Mouse (Mus musculus): ENCODE measurements at regions not wholly inside any gene's neighbourhood (a gene's known extent, or its start where the extent isn't known, plus 50 kb on each side); places are given as distances from the start of the nearest gene placed in this dataset.

DNA sequence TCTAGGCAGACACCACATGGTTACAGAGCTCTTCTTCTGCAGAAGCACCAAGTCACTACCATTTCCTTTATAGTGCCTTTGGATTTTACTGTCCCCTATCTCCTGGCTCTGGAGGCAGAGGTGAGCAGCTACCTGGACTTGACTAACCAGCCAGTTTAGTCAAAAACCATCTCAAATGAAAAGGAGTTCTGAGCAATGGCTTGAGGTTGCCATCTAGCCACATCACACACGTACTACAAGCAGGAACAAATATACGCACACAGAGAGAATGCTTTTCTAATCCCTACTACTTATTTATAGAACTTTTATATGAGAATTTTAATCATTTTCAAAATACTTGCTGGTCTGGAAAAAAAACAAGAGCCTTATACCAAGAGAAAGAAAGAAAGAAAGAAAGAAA, 243.5 kb downstream of the Nsun3 start:
- no peak for TF ChIP-seq CTCF (IDR thresholded peaks at IDR 0.05; ENCODE audit: low read depth)
- no peak for TF ChIP-seq EP300 (IDR thresholded peaks at IDR 0.05; ENCODE audit: low read depth)
